Mouse (Mus musculus): ENCODE data around the gene Casp2. TPM values are rescaled to one million over a fixed set of nuclear protein-coding genes. Genes with fewer than 3 reads are reported as not detected.

Gene Casp2
- polyA plus RNA-seq, 1 experiment from 2014 or later: 74.0 TPM

- Histone ChIP-seq H3K4me1 (0 out of 2 replicates have a peak, but pooled peaks cover 5% of the 10 kb centered on the region), H3K4me3 (replicated peaks) (no peak overlapping the region), H3K27ac (no peak overlapping the region), H3K9ac (no peak overlapping the region), H3K36me3 (replicated peaks) (no peaks in the 10 kb centered on the region), H3K27me3 (no peaks in the 10 kb centered on the region), H3K9me3 (no peaks in the 10 kb centered on the region), H3K4me2 (no peak overlapping the region)
- no peak for ATAC-seq (ENCODE audit: low FRiP score)
- 77% methylated on average over 3 of the region's 3 CpGs for WGBS
Measured at GRCm38 (mm10) chr6:42330216-42330615, 65.4 kb downstream of the Casp2 start.

- Histone ChIP-seq H3K36me3 (replicated peaks) (no peaks in the 10 kb centered on the region), H3K4me2 (no peak overlapping the region), H3K27ac (no peak overlapping the region), H3K9me3 (no peaks in the 10 kb centered on the region), H3K9ac (no peak overlapping the region), H3K4me3 (replicated peaks) (no peak overlapping the region), H3K4me1 (no peaks in the 10 kb centered on the region), H3K27me3 (no peaks in the 10 kb centered on the region)
- ATAC-seq (ENCODE audit: low FRiP score): no peak
- 92% methylated on average over 3 of the region's 3 CpGs for WGBS
Measured at GRCm38 (mm10) chr6:42330946-42331345, 66.2 kb downstream of the Casp2 start.

Other genes with a start within 250 kb of the Casp2 start
- gene Sva, start 226.6 kb upstream of the Casp2 start, polyA plus RNA-seq (2016; fragmentation: Nextera tagmentation; extraction: Ambion mirVana): not detected in 2 replicates
- gene Tas2r139, start 124.0 kb upstream of the Casp2 start, polyA plus RNA-seq (2016; fragmentation: Nextera tagmentation; extraction: Ambion mirVana): not detected in 2 replicates
- not detected in 2 replicates for gene Tas2r144, start 49.7 kb upstream of the Casp2 start, polyA plus RNA-seq (2016; fragmentation: Nextera tagmentation; extraction: Ambion mirVana)
- 11.8 and 12.8 TPM in 2 replicates for gene Gstk1, start 19.1 kb upstream of the Casp2 start, polyA plus RNA-seq (2016; fragmentation: Nextera tagmentation; extraction: Ambion mirVana)
- 0.17 TPM in 1 of 2 replicates, not detected in the other for gene Tmem139, start 3.0 kb upstream of the Casp2 start, polyA plus RNA-seq (2016; fragmentation: Nextera tagmentation; extraction: Ambion mirVana)
- gene Clcn1, start 21.7 kb downstream of the Casp2 start, polyA plus RNA-seq (2016; fragmentation: Nextera tagmentation; extraction: Ambion mirVana): 1.7 and 2.2 TPM in 2 replicates
- gene Fam131b, start 59.7 kb downstream of the Casp2 start, polyA plus RNA-seq (2016; fragmentation: Nextera tagmentation; extraction: Ambion mirVana): 3.6 and 4.7 TPM in 2 replicates
- 66.6 and 71.1 TPM in 2 replicates for gene Zyx, start 84.6 kb downstream of the Casp2 start, polyA plus RNA-seq (2016; fragmentation: Nextera tagmentation; extraction: Ambion mirVana)
- 0.69 and 1.4 TPM in 2 replicates for gene Epha1, start 108.3 kb downstream of the Casp2 start, polyA plus RNA-seq (2016; fragmentation: Nextera tagmentation; extraction: Ambion mirVana)
- gene Tas2r143, start 135.3 kb downstream of the Casp2 start, polyA plus RNA-seq (2016; fragmentation: Nextera tagmentation; extraction: Ambion mirVana): not detected in 2 replicates
- gene Tas2r135, start 140.4 kb downstream of the Casp2 start, polyA plus RNA-seq (2016; fragmentation: Nextera tagmentation; extraction: Ambion mirVana): not detected in 2 replicates
- not detected in 2 replicates for gene Tas2r126, start 169.6 kb downstream of the Casp2 start, polyA plus RNA-seq (2016; fragmentation: Nextera tagmentation; extraction: Ambion mirVana)
- not detected in 2 replicates for gene Olfr458, start 200.2 kb downstream of the Casp2 start, polyA plus RNA-seq (2016; fragmentation: Nextera tagmentation; extraction: Ambion mirVana)
- 0.08 TPM in 1 of 2 replicates, not detected in the other for gene Olfr457, start 211.3 kb downstream of the Casp2 start, polyA plus RNA-seq (2016; fragmentation: Nextera tagmentation; extraction: Ambion mirVana)
- not detected in 2 replicates for gene Olfr456, start 222.2 kb downstream of the Casp2 start, polyA plus RNA-seq (2016; fragmentation: Nextera tagmentation; extraction: Ambion mirVana)